Comparison of ENCODE assay signal across 21 mouse cellular contexts in genomic region chr5:113845627-113846026, GRCm38 (mm10). TPM values are rescaled to one million over a fixed set of nuclear protein-coding genes. Genes with fewer than 3 reads are reported as not detected.
DNase-seq lines count a peak whose midpoint lies in the region; ATAC-seq and TF ChIP-seq lines count a peak whose summit lies in the region.
"Had no signal": no experiment of that assay in that cellular context is flagged by ENCODE, and none has a peak within 500 bp of the region (broad histone marks: within the 10 kb centered on the region; RNA-seq: fewer than 3 reads in every experiment).

No protein-coding gene starts in this region.

- no peak overlapping the region for H3K4me3 ChIP-seq in embryonic facial prominence, embryonic 13.5 days
- H3K4me3 ChIP-seq in embryonic facial prominence, embryonic 10.5 days, result no peak overlapping the region
- no peak overlapping the region for H3K4me3 ChIP-seq in liver, embryonic 13.5 days (replicated peaks)
- H3K4me3 ChIP-seq in ES-Bruce4 (ENCODE audit: low read depth, low read length), result no peak overlapping the region
- H3K4me3 ChIP-seq: forebrain, embryonic 13.5 days; forebrain, embryonic 15.5 days had no signal

- no peak for TF ChIP-seq POLR2A in ES-Bruce4 (IDR thresholded peaks at IDR 0.05; ENCODE audit: insufficient read depth, low read length)

- 89% methylated on average over 8 of the region's 8 CpGs for WGBS in embryonic facial prominence, embryonic 13.5 days
- 90% methylated on average over 8 of the region's 8 CpGs for WGBS in embryonic facial prominence, embryonic 10.5 days
- WGBS in liver, embryonic 13.5 days (ENCODE audit: insufficient replicate concordance), result 77% methylated on average over 8 of the region's 8 CpGs

- H3K36me3 ChIP-seq in embryonic facial prominence, embryonic 13.5 days, result peaks cover 88% of the 10 kb centered on the region
- H3K36me3 ChIP-seq in embryonic facial prominence, embryonic 10.5 days (replicated peaks), result peaks cover 96% of the 10 kb centered on the region
- peaks cover 86% of the 10 kb centered on the region for H3K36me3 ChIP-seq in liver, embryonic 13.5 days
- H3K36me3 ChIP-seq in ES-Bruce4 (ENCODE audit: control insufficient read depth, insufficient read depth, low read length, poor library complexity, severe bottlenecking), result peaks cover 12% of the 10 kb centered on the region

- no peak for DNase-seq in embryonic facial prominence, embryonic 10.5 days (ENCODE audit: low spot score)
- DNase-seq in liver, embryonic 13.5 days, result no peak
- DNase-seq in liver, result no peak
- no peak for DNase-seq in gastrocnemius, adult 18-20 months (ENCODE audit: low spot score)
- DNase-seq: adrenal gland, adult 2 months; adrenal gland, postnatal 10 days; adrenal gland, postnatal 25 days; B cell, adult 2 months; cerebellum, adult 11 months; cerebellum, adult 18-20 months; cerebellum, adult 8-10 months; cerebellum, adult 9-11 months; cerebellum, postnatal 14 days; forebrain, postnatal 0 days had no signal

- H3K9ac ChIP-seq in embryonic facial prominence, embryonic 13.5 days, result peak overlapping the region; percentile 21; the same call in 1 of the 2 replicates
- H3K9ac ChIP-seq in liver, embryonic 13.5 days, result no peak overlapping the region
- no peak overlapping the region for H3K9ac ChIP-seq in ES-Bruce4 (ENCODE audit: low read depth, poor library complexity, severe bottlenecking)
- H3K9ac ChIP-seq: forebrain, embryonic 15.5 days; forebrain, postnatal 0 days had no signal

- no peak overlapping the region for H3K27ac ChIP-seq in embryonic facial prominence, embryonic 13.5 days
- no peak overlapping the region for H3K27ac ChIP-seq in embryonic facial prominence, embryonic 10.5 days (replicated peaks)
- peak overlapping the region; percentile 82 for H3K27ac ChIP-seq in liver, embryonic 13.5 days
- 0 out of 2 replicates have a peak overlapping the region, but pooled peaks have one; percentile 2 for H3K27ac ChIP-seq in ES-Bruce4 (ENCODE audit: insufficient read depth, low read length)
- H3K27ac ChIP-seq: forebrain, embryonic 13.5 days; forebrain, embryonic 15.5 days had no signal

- no peak overlapping the region for H3K4me2 ChIP-seq in embryonic facial prominence, embryonic 13.5 days
- no peak overlapping the region for H3K4me2 ChIP-seq in liver, embryonic 13.5 days
- H3K4me2 ChIP-seq: forebrain, embryonic 13.5 days; forebrain, embryonic 15.5 days had no signal

- no peak for ATAC-seq in embryonic facial prominence, embryonic 13.5 days (ENCODE audit: insufficient number of reproducible peaks, insufficient read depth, low FRiP score, low TSS enrichment, low read depth)
- no peak for ATAC-seq in liver, embryonic 13.5 days (ENCODE audit: low read depth)
- ATAC-seq: CD4-positive, CD25-positive, alpha-beta regulatory T cell, adult 4 months; forebrain, embryonic 13.5 days; forebrain, embryonic 15.5 days; forebrain, postnatal 0 days had no signal

- no peaks in the 10 kb centered on the region for H3K9me3 ChIP-seq in embryonic facial prominence, embryonic 13.5 days
- H3K9me3 ChIP-seq in embryonic facial prominence, embryonic 10.5 days, result no peaks in the 10 kb centered on the region
- H3K9me3 ChIP-seq in liver, embryonic 13.5 days (replicated peaks), result no peaks in the 10 kb centered on the region
- H3K9me3 ChIP-seq in ES-Bruce4 (replicated peaks; ENCODE audit: control insufficient read depth, insufficient read depth, low read length, poor library complexity, severe bottlenecking), result no peaks in the 10 kb centered on the region
- H3K9me3 ChIP-seq: forebrain, embryonic 13.5 days; forebrain, embryonic 15.5 days had no signal

- TF ChIP-seq CTCF in ES-Bruce4 (IDR thresholded peaks at IDR 0.05; ENCODE audit: low read depth, low read length), result no peak

- TF ChIP-seq EP300 in ES-Bruce4 (IDR thresholded peaks at IDR 0.05; ENCODE audit: insufficient read depth, low read depth, low read length), result no peak

- no peaks in the 10 kb centered on the region for H3K27me3 ChIP-seq in embryonic facial prominence, embryonic 13.5 days
- H3K27me3 ChIP-seq in embryonic facial prominence, embryonic 10.5 days (replicated peaks; ENCODE audit: low read depth, poor library complexity, severe bottlenecking), result no peaks in the 10 kb centered on the region
- no peaks in the 10 kb centered on the region for H3K27me3 ChIP-seq in liver, embryonic 13.5 days
- no peaks in the 10 kb centered on the region for H3K27me3 ChIP-seq in ES-Bruce4 (ENCODE audit: control insufficient read depth, insufficient read depth, low read length, poor library complexity, severe bottlenecking)
- H3K27me3 ChIP-seq: CH12.LX; forebrain, embryonic 13.5 days; forebrain, embryonic 15.5 days had no signal

- no peaks in the 10 kb centered on the region for H3K4me1 ChIP-seq in embryonic facial prominence, embryonic 13.5 days
- 0 out of 2 replicates have a peak, but pooled peaks cover 2% of the 10 kb centered on the region for H3K4me1 ChIP-seq in embryonic facial prominence, embryonic 10.5 days
- H3K4me1 ChIP-seq in liver, embryonic 13.5 days (replicated peaks), result peaks cover 44% of the 10 kb centered on the region
- no peaks in the 10 kb centered on the region for H3K4me1 ChIP-seq in ES-Bruce4 (ENCODE audit: control insufficient read depth, insufficient read depth, low read length)
- H3K4me1 ChIP-seq: forebrain, embryonic 13.5 days; forebrain, embryonic 15.5 days had no signal

RNA-seq across cellular contexts. Expression of gene Selplg, which starts 13.2 kb away (rescaled TPM):
- 2.2 and 2.3 TPM in 2 replicates for polyA plus RNA-seq in embryonic facial prominence, embryonic 13.5 days (2015; fragmentation: Nextera tagmentation; extraction: Ambion mirVana)
- polyA plus RNA-seq in embryonic facial prominence, embryonic 10.5 days (2016; fragmentation: Nextera tagmentation; extraction: Ambion mirVana), result 0.58 and 0.83 TPM in 2 replicates
- polyA plus RNA-seq in liver, embryonic 13.5 days (2015; fragmentation: Nextera tagmentation; extraction: Ambion mirVana), result 10.1 and 11.6 TPM in 2 replicates
- polyA plus RNA-seq in ES-Bruce4 (2011; ENCODE audit: insufficient read depth, insufficient read length, low read depth, missing spikeins), result 0.72 and 1.9 TPM in 2 replicates
- under 1 TPM; 0.85 to 0.87 TPM for total RNA-seq in gastrocnemius, adult 18-20 months (2021)

RNA-seq across cellular contexts. Expression of gene Tmem119, which starts 45.3 kb away (rescaled TPM):
- polyA plus RNA-seq in embryonic facial prominence, embryonic 13.5 days (2015; fragmentation: Nextera tagmentation; extraction: Ambion mirVana), result 109 and 141 TPM in 2 replicates
- 72.7 and 83.3 TPM in 2 replicates for polyA plus RNA-seq in embryonic facial prominence, embryonic 10.5 days (2016; fragmentation: Nextera tagmentation; extraction: Ambion mirVana)
- 3.8 TPM in 2 replicates for polyA plus RNA-seq in liver, embryonic 13.5 days (2015; fragmentation: Nextera tagmentation; extraction: Ambion mirVana)
- polyA plus RNA-seq in ES-Bruce4 (2011; ENCODE audit: insufficient read depth, insufficient read length, low read depth, missing spikeins), result 0.79 and 1.2 TPM in 2 replicates
- total RNA-seq in gastrocnemius, adult 18-20 months (2021), result 1 to 10 TPM in 1 of 2 experiments, under 1 TPM in 1; 0.93 to 1.1 TPM
- total RNA-seq: MEL had no signal
- polyA plus RNA-seq: CD4-positive, CD25-positive, alpha-beta regulatory T cell, adult 4 months had no signal

Comparison
In these comparisons a context has a peak if more than half of its experiments do, and no peak if none do; other contexts are left out.
1. H3K27ac ChIP-seq: peak in liver, embryonic 13.5 days (single experiment) and ES-Bruce4 (single experiment); none in embryonic facial prominence, embryonic 13.5 days (single experiment) and embryonic facial prominence, embryonic 10.5 days (single experiment).
2. RNA of gene Tmem119, which starts 45.3 kb away (polyA plus RNA-seq): 109 to 141 TPM in embryonic facial prominence, embryonic 13.5 days and 72.7 to 83.3 TPM in embryonic facial prominence, embryonic 10.5 days; 3.8 TPM in liver, embryonic 13.5 days and 0.79 to 1.2 TPM in ES-Bruce4; every median in the first group is over 10 times any median in the second.